Mouse (Mus musculus) hematopoietic stem cell, adult 5-6 weeks (primary cell): ENCODE results near the gene Hist1h2bb. TPM values are rescaled to one million over a fixed set of nuclear protein-coding genes. Genes with fewer than 3 reads are reported as not detected.
A peak's percentile ranks its signal among the peaks of the same experiment; 100 is the strongest.

ENCODE experiments used
- ATAC-seq, 2 experiments: fragments of 125-278 bp in 1 of 2; replicated peaks in 1 of 2; 2 replicates each; pipeline ENCODE4 v1.8.0; 2016 to 2017; ENCODE audit warnings: inconsistent platforms in 2 of 2, mild to moderate bottlenecking in 2 of 2, moderate number of reproducible peaks in 2 of 2, low read depth in 1 of 2, moderate TSS enrichment in 1 of 2; ENCODE audit not compliant: low FRiP score in 2 of 2, poor library complexity in 2 of 2, severe bottlenecking in 2 of 2, insufficient read depth in 1 of 2, low TSS enrichment in 1 of 2
- total RNA-seq: library from RNA; stranded (forward); fragments of 172-1452, 232-1000 nt; gene quantifications from 2 replicates; pipeline ENCODE4 v1.2.3, GENCODE M21; 2017

Hist1h2bb gene
- total RNA-seq, 1 experiment from 2014 or later: 2,201 TPM

- ATAC-seq: no peak
These were observed 32.5 kb downstream of the Hist1h2bb start for GRCm38 (mm10) chr13:23779025-23779424.

GRCm38 (mm10) chr13:23792520-23792919, 46.0 kb downstream of the Hist1h2bb start:
- ATAC-seq: peak; percentile 64 to 67; a peak in 3 of 4 replicates

Other genes starting within 250 kb of the Hist1h2bb start
- gene Hist1h4h, start 215.7 kb upstream of the Hist1h2bb start, total RNA-seq: 427 and 875 TPM in 2 replicates
- 1,050 and 1,435 TPM in 2 replicates for gene Hist1h2af, start 212.8 kb upstream of the Hist1h2bb start, total RNA-seq
- 35.1 and 72.3 TPM in 2 replicates for gene Hist1h3g, start 211.3 kb upstream of the Hist1h2bb start, total RNA-seq
- 47.7 and 59.1 TPM in 2 replicates for gene Hist1h2bh, start 203.3 kb upstream of the Hist1h2bb start, total RNA-seq
- 45.4 and 80.4 TPM in 2 replicates for gene Hist1h3f, start 202.7 kb upstream of the Hist1h2bb start, total RNA-seq
- gene Hist1h4f, start 195.1 kb upstream of the Hist1h2bb start, total RNA-seq: 943 and 1,781 TPM in 2 replicates
- gene Hist1h1d, start 193.5 kb upstream of the Hist1h2bb start, total RNA-seq: 39.0 and 69.9 TPM in 2 replicates
- gene Hist1h3e, start 184.4 kb upstream of the Hist1h2bb start, total RNA-seq: 153 and 296 TPM in 2 replicates
- gene Hist1h2ae, start 175.5 kb upstream of the Hist1h2bb start, total RNA-seq: 87.5 and 265 TPM in 2 replicates
- gene Hist1h2bg, start 175.3 kb upstream of the Hist1h2bb start, total RNA-seq: 765 and 915 TPM in 2 replicates
- 223 and 278 TPM in 2 replicates for gene Hist1h2bf, start 172.5 kb upstream of the Hist1h2bb start, total RNA-seq
- 346 and 539 TPM in 2 replicates for gene Hist1h2ad, start 172.4 kb upstream of the Hist1h2bb start, total RNA-seq
- 76.7 and 84.0 TPM in 2 replicates for gene Hist1h3d, start 171.0 kb upstream of the Hist1h2bb start, total RNA-seq
- 639 and 801 TPM in 2 replicates for gene Hist1h4d, start 165.1 kb upstream of the Hist1h2bb start, total RNA-seq
- gene Hist1h2be, start 125.6 kb upstream of the Hist1h2bb start, total RNA-seq: 51.7 and 72.2 TPM in 2 replicates
- gene Hist1h1e, start 124.2 kb upstream of the Hist1h2bb start, total RNA-seq: 102 and 170 TPM in 2 replicates
- 45.3 and 83.9 TPM in 2 replicates for gene Hist1h2ac, start 62.8 kb upstream of the Hist1h2bb start, total RNA-seq
- gene Hist1h2bc, start 62.5 kb upstream of the Hist1h2bb start, total RNA-seq: 109 and 180 TPM in 2 replicates
- not detected in 2 replicates for gene Hist1h1t, start 50.9 kb upstream of the Hist1h2bb start, total RNA-seq
- 140 and 291 TPM in 2 replicates for gene Hist1h4c, start 48.3 kb upstream of the Hist1h2bb start, total RNA-seq
- gene Hfe, start 35.9 kb upstream of the Hist1h2bb start, total RNA-seq: 3.1 TPM in 2 replicates
- gene Hist1h1c, start 7.9 kb upstream of the Hist1h2bb start, total RNA-seq: 345 and 598 TPM in 2 replicates
- 240 and 585 TPM in 2 replicates for gene Hist1h3c, start 1.1 kb upstream of the Hist1h2bb start, total RNA-seq
- gene Hist1h2ab, start 4.4 kb downstream of the Hist1h2bb start, total RNA-seq: 1,198 and 1,437 TPM in 2 replicates
- gene Hist1h3b, start 5.5 kb downstream of the Hist1h2bb start, total RNA-seq: 224 and 348 TPM in 2 replicates
- gene Hist1h4b, start 10.3 kb downstream of the Hist1h2bb start, total RNA-seq: 208 and 415 TPM in 2 replicates
- 237 and 336 TPM in 2 replicates for gene Hist1h4a, start 14.5 kb downstream of the Hist1h2bb start, total RNA-seq
- 207 and 294 TPM in 2 replicates for gene Hist1h3a, start 15.7 kb downstream of the Hist1h2bb start, total RNA-seq
- gene Hist1h1a, start 16.9 kb downstream of the Hist1h2bb start, total RNA-seq: 1,426 and 1,487 TPM in 2 replicates
- gene Trim38, start 23.2 kb downstream of the Hist1h2bb start, total RNA-seq: not detected in 2 replicates
- not detected in 2 replicates for gene Slc17a2, start 60.3 kb downstream of the Hist1h2bb start, total RNA-seq
- gene Slc17a3, start 92.7 kb downstream of the Hist1h2bb start, total RNA-seq: not detected in 2 replicates
- gene Slc17a1, start 121.0 kb downstream of the Hist1h2bb start, total RNA-seq: not detected in 2 replicates
- gene Slc17a4, start 168.3 kb downstream of the Hist1h2bb start, total RNA-seq: not detected in 2 replicates
- not detected in 2 replicates for gene Hist1h2ba, start 187.4 kb downstream of the Hist1h2bb start, total RNA-seq
- not detected in 2 replicates for gene Hist1h2aa, start 187.7 kb downstream of the Hist1h2bb start, total RNA-seq
- gene Scgn, start 244.5 kb downstream of the Hist1h2bb start, total RNA-seq: not detected in 2 replicates